8 mouse cellular contexts compared by ENCODE assay signal in the genomic region with DNA sequence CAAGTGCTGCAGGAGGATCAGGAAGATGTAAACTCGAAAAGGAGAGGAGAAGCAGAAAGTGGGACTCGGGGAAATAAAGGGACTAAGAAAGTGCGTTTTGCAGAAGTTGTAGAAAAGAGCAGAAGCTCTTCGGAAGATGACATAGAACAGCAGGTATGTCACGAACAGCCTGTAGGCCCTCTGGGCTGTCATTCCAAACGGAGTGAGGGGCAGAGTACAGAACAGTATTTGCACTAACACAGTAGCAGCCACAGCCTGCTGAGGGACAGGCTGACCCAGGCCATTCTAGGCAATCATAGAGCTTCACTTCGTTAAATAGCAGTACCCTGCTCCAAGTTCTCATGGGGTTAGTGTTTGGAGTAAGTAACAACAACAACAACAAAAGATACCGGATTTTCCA. TPM values are rescaled to one million over a fixed set of nuclear protein-coding genes. Genes with fewer than 3 reads are reported as not detected.
DNase-seq lines count a peak whose midpoint lies in the region; ATAC-seq and TF ChIP-seq lines count a peak whose summit lies in the region.

No protein-coding gene starts in this region.

- H3K4me2 ChIP-seq in lung, embryonic 15.5 days: peak overlapping the region; percentile 74
- H3K4me2 ChIP-seq in embryonic facial prominence, embryonic 14.5 days (ENCODE audit: low read depth, low read length): peak overlapping the region; percentile 94
- peak overlapping the region; percentile 88 for H3K4me2 ChIP-seq in limb, embryonic 12.5 days

- H3K27me3 ChIP-seq in lung, embryonic 15.5 days: no peaks in the 10 kb centered on the region
- H3K27me3 ChIP-seq in embryonic facial prominence, embryonic 14.5 days (replicated peaks; ENCODE audit: control insufficient read depth, insufficient read depth, low read length): no peaks in the 10 kb centered on the region; the same call in 1 of the 2 replicates
- peaks cover 4% of the 10 kb centered on the region; the same call in 1 of the 2 replicates for H3K27me3 ChIP-seq in limb, embryonic 12.5 days
- H3K27me3 ChIP-seq in small intestine, adult 2 months (ENCODE audit: control insufficient read depth, insufficient read depth, low read length): no peaks in the 10 kb centered on the region

- WGBS in lung, embryonic 15.5 days: 31% methylated on average over 8 of the region's 8 CpGs
- WGBS in embryonic facial prominence, embryonic 14.5 days: 47% methylated on average over 8 of the region's 8 CpGs
- WGBS in limb, embryonic 12.5 days: 48% methylated on average over 8 of the region's 8 CpGs
- 20% methylated on average over 8 of the region's 8 CpGs for WGBS in small intestine, adult 2 months

- H3K4me3 ChIP-seq in lung, embryonic 15.5 days: peak overlapping the region; percentile 98
- H3K4me3 ChIP-seq in embryonic facial prominence, embryonic 14.5 days (ENCODE audit: low read depth, low read length): peak overlapping the region; percentile 89
- H3K4me3 ChIP-seq in limb, embryonic 12.5 days (replicated peaks): peak overlapping the region; percentile 94
- H3K4me3 ChIP-seq in small intestine, adult 2 months (ENCODE audit: low read depth, low read length): peak overlapping the region; percentile 95

- TF ChIP-seq CTCF in small intestine, adult 2 months (IDR thresholded peaks at IDR 0.05; ENCODE audit: extremely low read depth, insufficient read length, insufficient replicate concordance, low read depth, low read length): no peak

- no peak overlapping the region for H3K27ac ChIP-seq in lung, embryonic 15.5 days
- no peak overlapping the region; the same call in 1 of the 2 replicates for H3K27ac ChIP-seq in embryonic facial prominence, embryonic 14.5 days (replicated peaks; ENCODE audit: low read depth, low read length)
- no peak overlapping the region for H3K27ac ChIP-seq in limb, embryonic 12.5 days
- H3K27ac ChIP-seq in small intestine, adult 2 months (ENCODE audit: insufficient read depth, low read depth, low read length): no peak overlapping the region

- DNase-seq in lung, postnatal 10 days: no peak
- DNase-seq in embryonic facial prominence, embryonic 14.5 days (ENCODE audit: low spot score): no peak
- no peak for DNase-seq in gastrocnemius, postnatal 14 days
- DNase-seq in frontal cortex, postnatal 14 days (ENCODE audit: low spot score in 2 of 2): no peak
- DNase-seq in ovary, postnatal 36 days (ENCODE audit: low spot score): no peak

- intact Hi-C loops in gastrocnemius, postnatal 14 days (cut with DNase I; ENCODE audit: low total_unique reads): no loop called here

- peaks cover 15% of the 10 kb centered on the region for H3K4me1 ChIP-seq in lung, embryonic 15.5 days
- peaks cover 14% of the 10 kb centered on the region for H3K4me1 ChIP-seq in embryonic facial prominence, embryonic 14.5 days (ENCODE audit: control insufficient read depth, insufficient read depth, low read length)
- H3K4me1 ChIP-seq in limb, embryonic 12.5 days (replicated peaks): peaks cover 18% of the 10 kb centered on the region
- H3K4me1 ChIP-seq in small intestine, adult 2 months (ENCODE audit: control insufficient read depth, insufficient read depth, insufficient read length, low read length): peaks cover 7% of the 10 kb centered on the region; the same call in 1 of the 2 replicates

- H3K9me3 ChIP-seq in lung, embryonic 15.5 days: no peaks in the 10 kb centered on the region
- no peaks in the 10 kb centered on the region for H3K9me3 ChIP-seq in embryonic facial prominence, embryonic 14.5 days (ENCODE audit: control insufficient read depth, low read length)
- H3K9me3 ChIP-seq in limb, embryonic 12.5 days: no peaks in the 10 kb centered on the region

- no peak for ATAC-seq in lung, embryonic 15.5 days (ENCODE audit: borderline replicate concordance, extremely low read depth, low FRiP score, low TSS enrichment)
- ATAC-seq in embryonic facial prominence, embryonic 14.5 days (ENCODE audit: low read depth): no peak
- ATAC-seq in limb, embryonic 12.5 days (ENCODE audit: insufficient number of reproducible peaks, insufficient read depth, low FRiP score, low TSS enrichment, low read depth): no peak

- peaks cover 36% of the 10 kb centered on the region for H3K36me3 ChIP-seq in lung, embryonic 15.5 days
- H3K36me3 ChIP-seq in embryonic facial prominence, embryonic 14.5 days (ENCODE audit: control insufficient read depth, insufficient read depth, low read length): peaks cover 46% of the 10 kb centered on the region
- peaks cover 47% of the 10 kb centered on the region for H3K36me3 ChIP-seq in limb, embryonic 12.5 days
- H3K36me3 ChIP-seq in small intestine, adult 2 months (ENCODE audit: control insufficient read depth, insufficient read depth, low read length): peaks cover 22% of the 10 kb centered on the region

- TF ChIP-seq POLR2A in small intestine, adult 2 months (IDR thresholded peaks at IDR 0.05; ENCODE audit: low read depth, low read length): no peak

- H3K9ac ChIP-seq in lung, embryonic 15.5 days: peak overlapping the region; percentile 83
- H3K9ac ChIP-seq in embryonic facial prominence, embryonic 14.5 days (ENCODE audit: low read depth, low read length): peak overlapping the region; percentile 87
- peak overlapping the region; percentile 87 for H3K9ac ChIP-seq in limb, embryonic 12.5 days (replicated peaks)

RNA-seq across cellular contexts. Expression of gene Nom1, which starts 1.0 kb away (rescaled TPM):
- polyA plus RNA-seq in lung, embryonic 15.5 days (2015; fragmentation: Nextera tagmentation; extraction: Ambion mirVana): 25.7 and 29.5 TPM in 2 replicates
- 17.4 and 28.9 TPM in 2 replicates for polyA plus RNA-seq in embryonic facial prominence, embryonic 14.5 days (2014; fragmentation: Nextera tagmentation; extraction: Ambion mirVana)
- 31.7 and 32.5 TPM in 2 replicates for polyA plus RNA-seq in limb, embryonic 12.5 days (2016; fragmentation: Nextera tagmentation; extraction: Ambion mirVana)
- 1.7 and 2.7 TPM in 2 replicates for polyA plus RNA-seq in small intestine, adult 2 months (2012; rRNA removed)
- 1 to 10 TPM; 8.4 to 9.2 TPM for total RNA-seq in gastrocnemius, postnatal 14 days (2021)

RNA-seq across cellular contexts. Expression of gene Mnx1, which starts 42.8 kb away (rescaled TPM):
- 0.08 TPM in 1 of 2 replicates, not detected in the other for polyA plus RNA-seq in lung, embryonic 15.5 days (2015; fragmentation: Nextera tagmentation; extraction: Ambion mirVana)
- 0.10 TPM in 1 of 2 replicates, not detected in the other for polyA plus RNA-seq in embryonic facial prominence, embryonic 14.5 days (2014; fragmentation: Nextera tagmentation; extraction: Ambion mirVana)
- 0.20 and 0.33 TPM in 2 replicates for polyA plus RNA-seq in limb, embryonic 12.5 days (2016; fragmentation: Nextera tagmentation; extraction: Ambion mirVana)
- 1.0 and 3.6 TPM in 2 replicates for polyA plus RNA-seq in small intestine, adult 2 months (2012; rRNA removed)
- total RNA-seq in gastrocnemius, postnatal 14 days (2021): not detected

RNA-seq across cellular contexts. Expression of gene Lmbr1, which starts 57.3 kb away (rescaled TPM):
- 9.8 and 11.6 TPM in 2 replicates for polyA plus RNA-seq in lung, embryonic 15.5 days (2015; fragmentation: Nextera tagmentation; extraction: Ambion mirVana)
- polyA plus RNA-seq in embryonic facial prominence, embryonic 14.5 days (2014; fragmentation: Nextera tagmentation; extraction: Ambion mirVana): 12.1 and 15.4 TPM in 2 replicates
- polyA plus RNA-seq in limb, embryonic 12.5 days (2016; fragmentation: Nextera tagmentation; extraction: Ambion mirVana): 7.6 and 9.1 TPM in 2 replicates
- 0.79 and 1.5 TPM in 2 replicates for polyA plus RNA-seq in small intestine, adult 2 months (2012; rRNA removed)
- 1 to 10 TPM; 8.8 to 9.1 TPM for total RNA-seq in gastrocnemius, postnatal 14 days (2021)
